Mouse (Mus musculus): ENCODE data around the gene Fbxo3. TPM values are rescaled to one million over a fixed set of nuclear protein-coding genes. Genes with fewer than 3 reads are reported as not detected.
"Not testable (repeated sequence)": the region's sequence is repeated elsewhere in the genome, so short reads cannot be mapped to it uniquely, and the experiment has no call there.

The Fbxo3 gene
- polyA plus RNA-seq, 1 experiment from 2014 or later, result 75.0 TPM

GRCm38 (mm10) chr2:104001861-104002260 is 25.7 kb upstream of the Fbxo3 start:
- DNase-seq (ENCODE audit: low spot score) (no peak), ATAC-seq (replicated peaks; ENCODE audit: low FRiP score) (no peak)
- Histone ChIP-seq H3K9me3 (ENCODE audit: control insufficient read depth, low read length) (no peaks in the 10 kb centered on the region), H3K9ac (ENCODE audit: low read depth, low read length) (no peak overlapping the region), H3K36me3 (ENCODE audit: control insufficient read depth, insufficient read depth, low read length) (no peaks in the 10 kb centered on the region), H3K4me3 (ENCODE audit: low read depth, low read length) (no peak overlapping the region), H3K4me1 (replicated peaks; ENCODE audit: control insufficient read depth, insufficient read depth, low read length) (no peaks in the 10 kb centered on the region), H3K4me2 (no peak overlapping the region), H3K27me3 (replicated peaks; ENCODE audit: control insufficient read depth, insufficient read depth, low read length) (0 out of 2 replicates have a peak, but pooled peaks cover 3% of the 10 kb centered on the region), H3K27ac (ENCODE audit: low read depth, low read length) (no peak overlapping the region)
- WGBS, result 66% methylated on average over 4 of the region's 4 CpGs

GRCm38 (mm10) chr2:104002711-104003413 is 24.7 kb upstream of the Fbxo3 start:
- H3K9me3 ChIP-seq (ENCODE audit: control insufficient read depth, low read length), result no peaks in the 10 kb centered on the region
- no peak overlapping the region for H3K9ac ChIP-seq (ENCODE audit: low read depth, low read length)
- H3K4me2 ChIP-seq, result no peak overlapping the region
- no peaks in the 10 kb centered on the region for H3K36me3 ChIP-seq (ENCODE audit: control insufficient read depth, insufficient read depth, low read length)
- no peak overlapping the region for H3K27ac ChIP-seq (ENCODE audit: low read depth, low read length)
- 0 out of 2 replicates have a peak, but pooled peaks cover 3% of the 10 kb centered on the region for H3K27me3 ChIP-seq (replicated peaks; ENCODE audit: control insufficient read depth, insufficient read depth, low read length)
- 30% methylated on average over 16 of the region's 16 CpGs for WGBS
- no peak overlapping the region for H3K4me3 ChIP-seq (ENCODE audit: low read depth, low read length)
- ATAC-seq (replicated peaks; ENCODE audit: low FRiP score), result peak; percentile 68
- no peaks in the 10 kb centered on the region for H3K4me1 ChIP-seq (replicated peaks; ENCODE audit: control insufficient read depth, insufficient read depth, low read length)
- no peak for DNase-seq (ENCODE audit: low spot score)

- no peak overlapping the region for H3K27ac ChIP-seq (ENCODE audit: low read depth, low read length)
- 0 out of 2 replicates have a peak, but pooled peaks cover 3% of the 10 kb centered on the region for H3K27me3 ChIP-seq (replicated peaks; ENCODE audit: control insufficient read depth, insufficient read depth, low read length)
- DNase-seq (ENCODE audit: low spot score), result no peak
- 74% methylated on average over 7 of the region's 7 CpGs for WGBS
- no peaks in the 10 kb centered on the region for H3K9me3 ChIP-seq (ENCODE audit: control insufficient read depth, low read length)
- H3K36me3 ChIP-seq (ENCODE audit: control insufficient read depth, insufficient read depth, low read length), result no peaks in the 10 kb centered on the region
- no peak overlapping the region for H3K4me3 ChIP-seq (ENCODE audit: low read depth, low read length)
- H3K4me1 ChIP-seq (replicated peaks; ENCODE audit: control insufficient read depth, insufficient read depth, low read length), result no peaks in the 10 kb centered on the region
- ATAC-seq (replicated peaks; ENCODE audit: low FRiP score), result no peak
- no peak overlapping the region for H3K9ac ChIP-seq (ENCODE audit: low read depth, low read length)
- H3K4me2 ChIP-seq, result no peak overlapping the region
Measured at GRCm38 (mm10) chr2:104007793-104008519, 19.6 kb upstream of the Fbxo3 start.

GRCm38 (mm10) chr2:104008853-104009252 is 18.7 kb upstream of the Fbxo3 start:
- H3K4me3 ChIP-seq (ENCODE audit: low read depth, low read length); H3K9me3 ChIP-seq (ENCODE audit: control insufficient read depth, low read length); ATAC-seq (replicated peaks; ENCODE audit: low FRiP score); H3K4me2 ChIP-seq; H3K36me3 ChIP-seq (ENCODE audit: control insufficient read depth, insufficient read depth, low read length); H3K9ac ChIP-seq (ENCODE audit: low read depth, low read length); H3K27me3 ChIP-seq (replicated peaks; ENCODE audit: control insufficient read depth, insufficient read depth, low read length); H3K27ac ChIP-seq (ENCODE audit: low read depth, low read length); DNase-seq (ENCODE audit: low spot score); H3K4me1 ChIP-seq (replicated peaks; ENCODE audit: control insufficient read depth, insufficient read depth, low read length): not testable (repeated sequence)
- 90% methylated on average over 3 of the region's 3 CpGs for WGBS

- H3K27me3 ChIP-seq (replicated peaks; ENCODE audit: control insufficient read depth, insufficient read depth, low read length), result no peaks in the 10 kb centered on the region
- H3K9me3 ChIP-seq (ENCODE audit: control insufficient read depth, low read length), result no peaks in the 10 kb centered on the region
- WGBS, result 72% methylated on average over 7 of the region's 7 CpGs
- no peak overlapping the region for H3K27ac ChIP-seq (ENCODE audit: low read depth, low read length)
- no peak overlapping the region for H3K4me2 ChIP-seq
- ATAC-seq (replicated peaks; ENCODE audit: low FRiP score) (no peak), DNase-seq (ENCODE audit: low spot score) (no peak)
- no peaks in the 10 kb centered on the region for H3K36me3 ChIP-seq (ENCODE audit: control insufficient read depth, insufficient read depth, low read length)
- no peak overlapping the region for H3K9ac ChIP-seq (ENCODE audit: low read depth, low read length)
- 0 out of 2 replicates have a peak, but pooled peaks cover 2% of the 10 kb centered on the region for H3K4me1 ChIP-seq (replicated peaks; ENCODE audit: control insufficient read depth, insufficient read depth, low read length)
- no peak overlapping the region for H3K4me3 ChIP-seq (ENCODE audit: low read depth, low read length)
Measured at GRCm38 (mm10) chr2:104023096-104023495, 4.4 kb upstream of the Fbxo3 start.

GRCm38 (mm10) chr2:104024656-104025055 is 2.9 kb upstream of the Fbxo3 start:
- ATAC-seq (replicated peaks; ENCODE audit: low FRiP score), result no peak
- Histone ChIP-seq H3K9me3 (ENCODE audit: control insufficient read depth, low read length) (no peaks in the 10 kb centered on the region), H3K4me2 (no peak overlapping the region), H3K4me3 (ENCODE audit: low read depth, low read length) (no peak overlapping the region), H3K9ac (ENCODE audit: low read depth, low read length) (no peak overlapping the region), H3K36me3 (ENCODE audit: control insufficient read depth, insufficient read depth, low read length) (no peaks in the 10 kb centered on the region), H3K4me1 (replicated peaks; ENCODE audit: control insufficient read depth, insufficient read depth, low read length) (peaks cover 10% of the 10 kb centered on the region), H3K27ac (ENCODE audit: low read depth, low read length) (no peak overlapping the region), H3K27me3 (replicated peaks; ENCODE audit: control insufficient read depth, insufficient read depth, low read length) (no peaks in the 10 kb centered on the region)
- WGBS, result 90% methylated on average over 4 of the region's 4 CpGs
- DNase-seq (ENCODE audit: low spot score), result no peak

- peak; percentile 43 for ATAC-seq (replicated peaks; ENCODE audit: low FRiP score)
- Histone ChIP-seq H3K27ac (ENCODE audit: low read depth, low read length) (peak within 1 kb of the TSS; percentile 86), H3K4me1 (replicated peaks; ENCODE audit: control insufficient read depth, insufficient read depth, low read length) (peaks cover 19% of the 10 kb centered on the region), H3K4me3 (ENCODE audit: low read depth, low read length) (peak within 1 kb of the TSS; percentile 92), H3K9ac (ENCODE audit: low read depth, low read length) (peak within 1 kb of the TSS; percentile 100), H3K36me3 (ENCODE audit: control insufficient read depth, insufficient read depth, low read length) (no peaks in the 10 kb centered on the region), H3K27me3 (replicated peaks; ENCODE audit: control insufficient read depth, insufficient read depth, low read length) (no peaks in the 10 kb centered on the region), H3K4me2 (peak within 1 kb of the TSS; percentile 88), H3K9me3 (ENCODE audit: control insufficient read depth, low read length) (no peaks in the 10 kb centered on the region)
- no peak for DNase-seq (ENCODE audit: low spot score)
- under 1% methylated on average over 32 of the region's 32 CpGs for WGBS
Measured at GRCm38 (mm10) chr2:104028139-104028723, 710 bp downstream of the Fbxo3 start, which contains the start of gene 4931422A03Rik. TSS of gene 4931422A03Rik (minus strand) at chr2:104028361.

GRCm38 (mm10) chr2:104029074-104029473 is 1.6 kb downstream of the Fbxo3 start:
- Histone ChIP-seq H3K4me3 (ENCODE audit: low read depth, low read length) (peak overlapping the region; percentile 92), H3K4me1 (replicated peaks; ENCODE audit: control insufficient read depth, insufficient read depth, low read length) (peaks cover 19% of the 10 kb centered on the region), H3K27ac (ENCODE audit: low read depth, low read length) (peak overlapping the region; percentile 86), H3K27me3 (replicated peaks; ENCODE audit: control insufficient read depth, insufficient read depth, low read length) (no peaks in the 10 kb centered on the region), H3K36me3 (ENCODE audit: control insufficient read depth, insufficient read depth, low read length) (0 out of 2 replicates have a peak, but pooled peaks cover 3% of the 10 kb centered on the region), H3K9ac (ENCODE audit: low read depth, low read length) (peak overlapping the region; percentile 100), H3K4me2 (peak overlapping the region; percentile 88), H3K9me3 (ENCODE audit: control insufficient read depth, low read length) (no peaks in the 10 kb centered on the region)
- 29% methylated on average over 2 of the region's 2 CpGs for WGBS
- peak; percentile 76 for ATAC-seq (replicated peaks; ENCODE audit: low FRiP score)
- DNase-seq (ENCODE audit: low spot score), result no peak

Data from liver, embryonic 11.5 days (tissue).